Mouse (Mus musculus): ENCODE data around the gene Mcm8. TPM values are rescaled to one million over a fixed set of nuclear protein-coding genes. Genes with fewer than 3 reads are reported as not detected.
A peak's percentile ranks its signal among the peaks of the same experiment; 100 is the strongest.

Mcm8 gene
- polyA plus RNA-seq (2015; fragmentation: Nextera tagmentation; extraction: Ambion mirVana), result 8.8 and 9.2 TPM in 2 replicates

GRCm38 (mm10) chr2:132815608-132816314, at the start of gene Mcm8, which contains the start of gene Trmt6:
Gene Mcm8, plus strand, starts transcription at chr2:132816141.
Gene Trmt6, minus strand, starts transcription at chr2:132816055.
- peak within 1 kb of the TSS; percentile 66 for H3K4me2 ChIP-seq (ENCODE audit: low read length)
- H3K4me3 ChIP-seq (replicated peaks; ENCODE audit: low read length), result peak within 1 kb of the TSS; percentile 84
- ATAC-seq, result peak; percentile 100
- peak within 1 kb of the TSS; percentile 71 for H3K9ac ChIP-seq (replicated peaks; ENCODE audit: low read depth, low read length)
- peaks cover 16% of the 10 kb centered on the region for H3K4me1 ChIP-seq (replicated peaks; ENCODE audit: control insufficient read depth, insufficient read depth, low read length)
- peaks cover 7% of the 10 kb centered on the region; the same call in 1 of the 2 replicates for H3K36me3 ChIP-seq (ENCODE audit: control insufficient read depth, insufficient read depth)
- under 1% methylated on average over 59 of the region's 59 CpGs for WGBS
- H3K27me3 ChIP-seq (replicated peaks; ENCODE audit: control insufficient read depth, insufficient read depth, low read length), result no peaks in the 10 kb centered on the region
- no peaks in the 10 kb centered on the region for H3K9me3 ChIP-seq (ENCODE audit: control insufficient read depth, low read length)
- H3K27ac ChIP-seq (ENCODE audit: low read length), result peak within 1 kb of the TSS; percentile 50

- Histone ChIP-seq H3K27ac (ENCODE audit: low read length) (no peak overlapping the region), H3K9me3 (ENCODE audit: control insufficient read depth, low read length) (no peaks in the 10 kb centered on the region), H3K4me2 (ENCODE audit: low read length) (no peak overlapping the region), H3K36me3 (ENCODE audit: control insufficient read depth, insufficient read depth) (no peaks in the 10 kb centered on the region), H3K9ac (replicated peaks; ENCODE audit: low read depth, low read length) (no peak overlapping the region), H3K27me3 (replicated peaks; ENCODE audit: control insufficient read depth, insufficient read depth, low read length) (no peaks in the 10 kb centered on the region), H3K4me1 (replicated peaks; ENCODE audit: control insufficient read depth, insufficient read depth, low read length) (no peaks in the 10 kb centered on the region), H3K4me3 (replicated peaks; ENCODE audit: low read length) (no peak overlapping the region)
- 77% methylated on average over 1 of the region's 1 CpGs for WGBS
- ATAC-seq, result no peak
Observed at GRCm38 (mm10) chr2:132770822-132771221, 45.1 kb upstream of the Mcm8 start.

GRCm38 (mm10) chr2:132780978-132781377, 35.0 kb upstream of the Mcm8 start, which contains the start of gene Chgb:
Gene Chgb, plus strand, starts transcription at chr2:132781278.
- ATAC-seq, result no peak
- Histone ChIP-seq H3K4me2 (ENCODE audit: low read length) (peak within 1 kb of the TSS; percentile 69), H3K9me3 (ENCODE audit: control insufficient read depth, low read length) (no peaks in the 10 kb centered on the region), H3K36me3 (ENCODE audit: control insufficient read depth, insufficient read depth) (no peaks in the 10 kb centered on the region), H3K27ac (ENCODE audit: low read length) (peak within 1 kb of the TSS; percentile 88), H3K4me3 (replicated peaks; ENCODE audit: low read length) (peak within 1 kb of the TSS; percentile 70), H3K27me3 (replicated peaks; ENCODE audit: control insufficient read depth, insufficient read depth, low read length) (no peaks in the 10 kb centered on the region), H3K4me1 (replicated peaks; ENCODE audit: control insufficient read depth, insufficient read depth, low read length) (peaks cover 8% of the 10 kb centered on the region; the same call in 1 of the 2 replicates), H3K9ac (replicated peaks; ENCODE audit: low read depth, low read length) (peak within 1 kb of the TSS; percentile 90)
- WGBS, result 4% methylated on average over 4 of the region's 4 CpGs

- peak; percentile 98 for ATAC-seq
- Histone ChIP-seq H3K4me1 (replicated peaks; ENCODE audit: control insufficient read depth, insufficient read depth, low read length) (peaks cover 8% of the 10 kb centered on the region; the same call in 1 of the 2 replicates), H3K27me3 (replicated peaks; ENCODE audit: control insufficient read depth, insufficient read depth, low read length) (no peaks in the 10 kb centered on the region), H3K9me3 (ENCODE audit: control insufficient read depth, low read length) (no peaks in the 10 kb centered on the region), H3K36me3 (ENCODE audit: control insufficient read depth, insufficient read depth) (no peaks in the 10 kb centered on the region), H3K9ac (replicated peaks; ENCODE audit: low read depth, low read length) (peak overlapping the region; percentile 90), H3K27ac (ENCODE audit: low read length) (peak overlapping the region; percentile 88), H3K4me2 (ENCODE audit: low read length) (peak overlapping the region; percentile 69), H3K4me3 (replicated peaks; ENCODE audit: low read length) (peak overlapping the region; percentile 70)
- WGBS, result under 1% methylated on average over 36 of the region's 41 CpGs
Observed at GRCm38 (mm10) chr2:132781439-132782068, 34.4 kb upstream of the Mcm8 start.

- Histone ChIP-seq H3K9ac (replicated peaks; ENCODE audit: low read depth, low read length) (no peak overlapping the region), H3K27ac (ENCODE audit: low read length) (no peak overlapping the region), H3K27me3 (replicated peaks; ENCODE audit: control insufficient read depth, insufficient read depth, low read length) (no peaks in the 10 kb centered on the region), H3K4me3 (replicated peaks; ENCODE audit: low read length) (no peak overlapping the region), H3K36me3 (ENCODE audit: control insufficient read depth, insufficient read depth) (no peaks in the 10 kb centered on the region), H3K4me1 (replicated peaks; ENCODE audit: control insufficient read depth, insufficient read depth, low read length) (peaks cover 8% of the 10 kb centered on the region; the same call in 1 of the 2 replicates), H3K4me2 (ENCODE audit: low read length) (no peak overlapping the region), H3K9me3 (ENCODE audit: control insufficient read depth, low read length) (no peaks in the 10 kb centered on the region)
- 85% methylated on average over 6 of the region's 6 CpGs for WGBS
- no peak for ATAC-seq
Observed at GRCm38 (mm10) chr2:132784039-132784438, 31.9 kb upstream of the Mcm8 start.

GRCm38 (mm10) chr2:132793441-132794203, 22.3 kb upstream of the Mcm8 start:
- H3K36me3 ChIP-seq (ENCODE audit: control insufficient read depth, insufficient read depth), result peaks cover 8% of the 10 kb centered on the region
- no peak overlapping the region for H3K9ac ChIP-seq (replicated peaks; ENCODE audit: low read depth, low read length)
- ATAC-seq, result no peak
- no peak overlapping the region for H3K4me3 ChIP-seq (replicated peaks; ENCODE audit: low read length)
- no peaks in the 10 kb centered on the region for H3K9me3 ChIP-seq (ENCODE audit: control insufficient read depth, low read length)
- no peaks in the 10 kb centered on the region for H3K27me3 ChIP-seq (replicated peaks; ENCODE audit: control insufficient read depth, insufficient read depth, low read length)
- WGBS, result 90% methylated on average over 19 of the region's 19 CpGs
- no peaks in the 10 kb centered on the region for H3K4me1 ChIP-seq (replicated peaks; ENCODE audit: control insufficient read depth, insufficient read depth, low read length)
- H3K27ac ChIP-seq (ENCODE audit: low read length), result no peak overlapping the region
- H3K4me2 ChIP-seq (ENCODE audit: low read length), result no peak overlapping the region

GRCm38 (mm10) chr2:132794204-132794586, 21.7 kb upstream of the Mcm8 start:
- no peaks in the 10 kb centered on the region for H3K27me3 ChIP-seq (replicated peaks; ENCODE audit: control insufficient read depth, insufficient read depth, low read length)
- no peak for ATAC-seq
- no peak overlapping the region for H3K9ac ChIP-seq (replicated peaks; ENCODE audit: low read depth, low read length)
- H3K36me3 ChIP-seq (ENCODE audit: control insufficient read depth, insufficient read depth), result peaks cover 8% of the 10 kb centered on the region
- H3K27ac ChIP-seq (ENCODE audit: low read length), result no peak overlapping the region
- H3K4me1 ChIP-seq (replicated peaks; ENCODE audit: control insufficient read depth, insufficient read depth, low read length), result no peaks in the 10 kb centered on the region
- no peaks in the 10 kb centered on the region for H3K9me3 ChIP-seq (ENCODE audit: control insufficient read depth, low read length)
- no peak overlapping the region for H3K4me3 ChIP-seq (replicated peaks; ENCODE audit: low read length)
- no peak overlapping the region for H3K4me2 ChIP-seq (ENCODE audit: low read length)
- 89% methylated on average over 7 of the region's 7 CpGs for WGBS

- H3K4me2 ChIP-seq (ENCODE audit: low read length), result no peak overlapping the region
- no peak for ATAC-seq
- H3K9ac ChIP-seq (replicated peaks; ENCODE audit: low read depth, low read length), result no peak overlapping the region
- H3K36me3 ChIP-seq (ENCODE audit: control insufficient read depth, insufficient read depth), result peaks cover 31% of the 10 kb centered on the region
- no peak overlapping the region for H3K27ac ChIP-seq (ENCODE audit: low read length)
- H3K27me3 ChIP-seq (replicated peaks; ENCODE audit: control insufficient read depth, insufficient read depth, low read length), result no peaks in the 10 kb centered on the region
- no peaks in the 10 kb centered on the region for H3K4me1 ChIP-seq (replicated peaks; ENCODE audit: control insufficient read depth, insufficient read depth, low read length)
- H3K9me3 ChIP-seq (ENCODE audit: control insufficient read depth, low read length), result no peaks in the 10 kb centered on the region
- H3K4me3 ChIP-seq (replicated peaks; ENCODE audit: low read length), result no peak overlapping the region
- WGBS, result 92% methylated on average over 2 of the region's 2 CpGs
Observed at GRCm38 (mm10) chr2:132802976-132803375, 13.0 kb upstream of the Mcm8 start.

- Histone ChIP-seq H3K27me3 (replicated peaks; ENCODE audit: control insufficient read depth, insufficient read depth, low read length) (no peaks in the 10 kb centered on the region), H3K4me1 (replicated peaks; ENCODE audit: control insufficient read depth, insufficient read depth, low read length) (no peaks in the 10 kb centered on the region), H3K4me3 (replicated peaks; ENCODE audit: low read length) (no peak overlapping the region), H3K27ac (ENCODE audit: low read length) (no peak overlapping the region), H3K4me2 (ENCODE audit: low read length) (no peak overlapping the region), H3K9ac (replicated peaks; ENCODE audit: low read depth, low read length) (no peak overlapping the region), H3K9me3 (ENCODE audit: control insufficient read depth, low read length) (no peaks in the 10 kb centered on the region), H3K36me3 (ENCODE audit: control insufficient read depth, insufficient read depth) (no peaks in the 10 kb centered on the region)
- no peak for ATAC-seq
- WGBS, result 78% methylated on average over 4 of the region's 4 CpGs
Observed at GRCm38 (mm10) chr2:132841071-132841470, 25.1 kb downstream of the Mcm8 start.
